Mouse (Mus musculus) heart, postnatal 36 days (tissue): ENCODE measurements around the gene Nwd1. TPM values are rescaled to one million over a fixed set of nuclear protein-coding genes. Genes with fewer than 3 reads are reported as not detected.
A peak's percentile ranks its signal among the peaks of the same experiment; 100 is the strongest.

ENCODE experiments used
- DNase-seq, 2 experiments: peaks; one replicate each; pipeline ENCODE4 v3.0.0; 2021 to 2022
- intact Hi-C: fragments of 180-260 bp; cut with DNase I; formaldehyde crosslinking; loops from one replicate; pipeline ENCODE4 v1.15.1; 2025
- total RNA-seq, 2 experiments: library from RNA; stranded (reverse); gene quantifications; 2 replicates each; pipeline ENCODE4 v1.2.3; 2021

Nwd1 gene
- total RNA-seq, 2 experiments from 2014 or later, result 0.24 to 0.25 TPM

GRCm38 (mm10) chr8:72698349-72698926 lies 51.9 kb downstream of the Nwd1 start:
- DNase-seq, result no peak
- intact Hi-C loops, result no loop called here

GRCm38 (mm10) chr8:72712569-72712968 lies 66.1 kb downstream of the Nwd1 start:
- intact Hi-C loops, result no loop called here
- DNase-seq, result no peak

- intact Hi-C loops, result no loop called here
- no peak for DNase-seq
These were observed 70.1 kb downstream of the Nwd1 start for GRCm38 (mm10) chr8:72716594-72716993.

- intact Hi-C loops, result loop anchor here (5.0 to 10.0 kb wide), 4 partner anchors 153 to 634 kb away; partner anchors contain the start of genes Ap1m1, Cherp and Large1
- no peak for DNase-seq
These were observed 74.0 kb downstream of the Nwd1 start for GRCm38 (mm10) chr8:72720541-72720940.

GRCm38 (mm10) chr8:72722769-72723650 lies 76.5 kb downstream of the Nwd1 start, which contains the start of gene Sin3b:
Sin3b (plus strand) TSS chr8:72723285.
- peak; percentile 97 to 98 for DNase-seq
- intact Hi-C loops, result loop anchor here (5.0 to 10.0 kb wide), 4 partner anchors 156 to 632 kb away; partner anchors contain the start of genes Ap1m1, Cherp and Large1

- intact Hi-C loops, result loop anchor here (5.0 to 10.0 kb wide), 4 partner anchors 156 to 631 kb away; partner anchors contain the start of genes Ap1m1, Cherp and Large1
- DNase-seq, result peak in 1 of 2 experiments; percentile 32
These were observed 77.1 kb downstream of the Nwd1 start for GRCm38 (mm10) chr8:72723651-72724001.

GRCm38 (mm10) chr8:72728636-72729035 lies 82.1 kb downstream of the Nwd1 start:
- DNase-seq, result no peak
- intact Hi-C loops, result loop anchor here (10.0 kb wide), 2 partner anchors 484 to 626 kb away; partner anchors contain the start of genes Ap1m1 and Large1

- DNase-seq, result no peak
- intact Hi-C loops, result no loop called here
These were observed 88.5 kb downstream of the Nwd1 start for GRCm38 (mm10) chr8:72735001-72735400.

- DNase-seq, result no peak
- intact Hi-C loops, result no loop called here
These were observed 90.4 kb downstream of the Nwd1 start for GRCm38 (mm10) chr8:72736868-72737267.

- peak; percentile 31 to 36 for DNase-seq
- intact Hi-C loops, result loop anchor here (1.0 kb wide), 1 partner anchor 66 kb away; no protein-coding TSS in a partner anchor
These were observed 99.5 kb downstream of the Nwd1 start for GRCm38 (mm10) chr8:72746061-72746460.

GRCm38 (mm10) chr8:72749846-72750245 lies 103.3 kb downstream of the Nwd1 start:
- intact Hi-C loops, result no loop called here
- DNase-seq, result no peak

GRCm38 (mm10) chr8:72750266-72750665 lies 103.8 kb downstream of the Nwd1 start:
- no peak for DNase-seq
- intact Hi-C loops, result no loop called here

- DNase-seq, result no peak
- intact Hi-C loops, result no loop called here
These were observed 104.6 kb downstream of the Nwd1 start for GRCm38 (mm10) chr8:72751126-72751525.

- DNase-seq, result peak in 1 of 2 experiments; percentile 0
- intact Hi-C loops, result no loop called here
These were observed 105.8 kb downstream of the Nwd1 start for GRCm38 (mm10) chr8:72752289-72752688.

- intact Hi-C loops, result no loop called here
- DNase-seq, result peak; percentile 0 to 1
These were observed 106.7 kb downstream of the Nwd1 start for GRCm38 (mm10) chr8:72753165-72753564.

GRCm38 (mm10) chr8:72753781-72754180 lies 107.3 kb downstream of the Nwd1 start:
- DNase-seq, result no peak
- intact Hi-C loops, result no loop called here

GRCm38 (mm10) chr8:72756031-72756430 lies 109.5 kb downstream of the Nwd1 start:
- DNase-seq, result peak in 1 of 2 experiments; percentile 0
- intact Hi-C loops, result no loop called here

GRCm38 (mm10) chr8:72756771-72757390 lies 110.4 kb downstream of the Nwd1 start:
- DNase-seq, result peak in 1 of 2 experiments; percentile 0
- intact Hi-C loops, result no loop called here

GRCm38 (mm10) chr8:72757426-72758195 lies 111.1 kb downstream of the Nwd1 start:
- peak in 1 of 2 experiments; percentile 0 for DNase-seq
- intact Hi-C loops, result no loop called here

- intact Hi-C loops, result no loop called here
- DNase-seq, result no peak
These were observed 111.8 kb downstream of the Nwd1 start for GRCm38 (mm10) chr8:72758310-72758709.
